Mouse (Mus musculus): ENCODE data around the gene Mpo. TPM values are rescaled to one million over a fixed set of nuclear protein-coding genes. Genes with fewer than 3 reads are reported as not detected.
A peak's percentile ranks its signal among the peaks of the same experiment; 100 is the strongest.

Mpo gene
- polyA plus RNA-seq, 1 experiment from 2014 or later: 6.3 TPM

DNA sequence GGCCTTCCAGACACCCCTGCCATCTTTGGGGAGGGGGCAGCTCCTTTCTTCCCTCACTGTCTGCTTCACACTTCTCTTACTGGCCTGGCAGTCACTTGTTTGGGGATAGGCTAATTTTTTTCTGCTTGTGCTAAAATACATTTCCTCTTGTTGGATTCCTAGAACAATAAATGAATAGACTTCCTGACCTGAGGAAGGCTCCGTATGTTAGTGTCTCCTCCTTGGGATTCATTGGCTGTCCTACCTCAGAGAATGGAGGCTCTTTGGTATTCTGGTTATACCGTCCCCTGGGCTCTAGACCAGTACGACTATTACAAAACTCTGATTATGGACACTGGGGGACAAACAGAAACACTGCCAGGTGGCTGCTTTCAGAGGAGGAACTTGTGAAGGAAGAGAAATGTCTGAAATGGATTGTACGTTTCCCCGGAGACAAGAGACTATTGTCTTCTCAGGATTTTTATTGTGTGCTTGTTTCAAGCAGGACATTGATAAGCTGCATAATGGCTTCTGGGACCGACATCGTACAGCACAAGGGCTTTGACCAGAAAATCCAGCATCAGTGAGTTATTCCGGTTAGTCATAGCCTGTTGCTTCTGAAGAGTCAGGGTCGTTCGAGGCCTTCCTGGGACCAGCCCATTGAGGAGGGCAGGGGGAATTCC lies 35.0 kb downstream of the Mpo start, which contains the start of gene Lpo:
Lpo (minus strand) TSS at position 51 of the 662 bp plus-strand sequence.
- Histone ChIP-seq H3K36me3 (replicated peaks) (no peaks in the 10 kb centered on the region), H3K4me1 (0 out of 2 replicates have a peak, but pooled peaks cover 5% of the 10 kb centered on the region), H3K4me3 (no peak within 1 kb of the TSS), H3K27me3 (replicated peaks; ENCODE audit: low read depth, poor library complexity, severe bottlenecking) (no peaks in the 10 kb centered on the region; the same call in 1 of the 2 replicates), H3K27ac (replicated peaks) (no peak within 1 kb of the TSS), H3K9me3 (no peaks in the 10 kb centered on the region)
- WGBS: 71% methylated on average over 10 of the region's 10 CpGs
- DNase-seq (ENCODE audit: low spot score): no peak

DNA sequence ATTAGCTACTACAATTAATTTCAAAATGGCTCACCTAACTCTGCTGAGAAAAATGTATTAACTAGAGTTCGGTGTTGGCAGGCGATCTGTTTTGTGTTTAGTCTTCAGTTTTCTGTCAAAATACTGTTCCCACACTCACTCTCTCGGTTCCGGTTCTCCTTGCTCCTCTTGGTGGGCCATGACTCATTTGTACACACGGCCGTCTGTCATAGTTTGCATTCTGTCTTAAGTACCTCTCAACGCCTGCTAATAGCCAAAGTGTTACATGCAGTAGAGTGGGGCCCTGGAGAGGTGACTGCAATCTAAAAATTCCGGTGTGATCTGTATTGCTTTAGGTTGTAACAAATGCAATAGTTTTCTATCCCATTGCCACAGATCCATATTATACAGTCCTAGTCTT lies 47.3 kb downstream of the Mpo start:
- Histone ChIP-seq H3K4me3 (no peak overlapping the region), H3K4me1 (no peaks in the 10 kb centered on the region), H3K27ac (replicated peaks) (no peak overlapping the region), H3K27me3 (replicated peaks; ENCODE audit: low read depth, poor library complexity, severe bottlenecking) (no peaks in the 10 kb centered on the region), H3K36me3 (replicated peaks) (no peaks in the 10 kb centered on the region), H3K9me3 (no peaks in the 10 kb centered on the region)
- DNase-seq (ENCODE audit: low spot score): no peak
- WGBS: 91% methylated on average over 8 of the region's 8 CpGs

DNA sequence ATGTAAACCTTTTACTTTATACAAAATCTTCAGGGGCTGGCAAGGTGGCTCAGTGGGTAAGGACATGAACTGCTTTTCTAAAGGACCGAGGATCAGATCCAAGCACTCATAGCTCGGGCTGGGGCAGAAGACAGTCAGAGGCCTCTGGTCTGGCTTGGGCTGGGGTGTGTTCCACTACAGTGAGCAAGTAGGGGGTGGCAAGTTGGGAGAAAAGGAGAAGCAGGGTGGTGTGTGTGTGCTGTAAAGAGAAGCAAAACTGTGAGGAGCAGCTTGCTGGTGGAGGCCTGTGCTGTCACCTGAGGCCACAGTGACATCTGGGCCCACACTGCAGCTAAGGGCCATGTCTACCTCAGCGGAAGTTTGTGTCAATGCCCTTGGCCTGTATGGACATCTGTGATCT lies 48.1 kb downstream of the Mpo start:
- H3K4me1 ChIP-seq: no peaks in the 10 kb centered on the region
- WGBS: 81% methylated on average over 3 of the region's 3 CpGs
- no peak for DNase-seq (ENCODE audit: low spot score)
- H3K27me3 ChIP-seq (replicated peaks; ENCODE audit: low read depth, poor library complexity, severe bottlenecking): no peaks in the 10 kb centered on the region
- no peaks in the 10 kb centered on the region for H3K9me3 ChIP-seq
- H3K27ac ChIP-seq (replicated peaks): no peak overlapping the region
- H3K4me3 ChIP-seq: no peak overlapping the region
- no peaks in the 10 kb centered on the region for H3K36me3 ChIP-seq (replicated peaks)

DNA sequence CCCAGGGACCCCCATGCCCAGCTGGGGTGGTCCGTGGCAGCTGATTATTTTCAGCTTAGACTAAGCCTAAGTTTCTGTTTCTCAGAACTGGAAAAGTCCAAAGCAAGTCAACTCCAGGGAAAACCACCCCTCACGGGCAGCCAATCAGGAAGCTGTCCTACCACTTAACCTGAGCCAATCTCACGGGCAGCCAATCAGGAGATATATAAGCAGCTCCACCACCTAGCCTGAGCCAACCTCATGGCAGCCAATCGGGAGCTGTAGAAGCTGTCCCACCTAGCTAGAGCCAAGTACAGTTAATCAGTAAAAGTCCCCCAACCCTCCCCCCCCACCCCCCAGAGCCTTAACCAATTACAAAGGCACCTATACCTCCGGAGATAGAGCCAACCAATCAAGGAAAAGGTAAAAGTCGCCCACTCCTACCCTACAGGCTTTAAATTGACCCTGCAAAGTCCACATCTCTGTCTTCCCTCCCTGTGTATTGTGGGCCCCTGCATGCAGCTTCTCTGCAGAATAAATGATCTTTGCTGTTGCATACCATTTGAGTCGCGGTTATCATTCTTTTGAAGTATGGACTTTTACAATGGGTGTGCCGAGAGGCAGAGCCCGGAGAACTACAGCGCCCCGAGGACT lies 53.7 kb downstream of the Mpo start:
- Histone ChIP-seq H3K27ac (replicated peaks) (no peak overlapping the region), H3K27me3 (replicated peaks; ENCODE audit: low read depth, poor library complexity, severe bottlenecking) (no peaks in the 10 kb centered on the region)
- WGBS: 87% methylated on average over 12 of the region's 12 CpGs

DNA sequence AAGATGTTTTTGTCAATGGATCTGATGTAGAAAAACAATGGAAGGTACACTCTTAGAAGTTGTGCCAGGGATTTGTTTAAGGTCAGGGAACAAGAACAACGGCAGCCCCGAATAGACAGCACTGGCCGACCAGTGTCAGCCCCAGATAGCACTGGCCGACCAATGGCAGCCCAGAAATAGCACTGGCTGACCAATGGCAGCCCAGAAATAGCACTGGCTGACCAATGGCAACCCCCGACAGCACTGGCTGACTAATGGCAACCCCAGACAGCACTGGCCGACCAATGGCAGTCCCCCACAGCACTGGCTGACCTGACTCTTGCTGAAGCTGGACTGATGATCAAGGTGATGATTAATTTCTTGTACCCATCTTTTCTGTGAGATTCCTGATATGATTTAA lies 54.5 kb downstream of the Mpo start:
- Histone ChIP-seq H3K36me3 (replicated peaks) (no peaks in the 10 kb centered on the region), H3K4me3 (no peak overlapping the region), H3K27ac (replicated peaks) (no peak overlapping the region), H3K9me3 (no peaks in the 10 kb centered on the region), H3K4me1 (peaks cover 4% of the 10 kb centered on the region), H3K27me3 (replicated peaks; ENCODE audit: low read depth, poor library complexity, severe bottlenecking) (no peaks in the 10 kb centered on the region)
- DNase-seq (ENCODE audit: low spot score): peak; percentile 35
- 77% methylated on average over 6 of the region's 6 CpGs for WGBS

More for the DNA sequence above, 53.7 kb downstream of the Mpo start:
- Histone ChIP-seq H3K4me1 (no peaks in the 10 kb centered on the region), H3K4me3 (no peak overlapping the region), H3K9me3 (no peaks in the 10 kb centered on the region), H3K36me3 (replicated peaks) (no peaks in the 10 kb centered on the region)
- DNase-seq (ENCODE audit: low spot score): no peak

DNA sequence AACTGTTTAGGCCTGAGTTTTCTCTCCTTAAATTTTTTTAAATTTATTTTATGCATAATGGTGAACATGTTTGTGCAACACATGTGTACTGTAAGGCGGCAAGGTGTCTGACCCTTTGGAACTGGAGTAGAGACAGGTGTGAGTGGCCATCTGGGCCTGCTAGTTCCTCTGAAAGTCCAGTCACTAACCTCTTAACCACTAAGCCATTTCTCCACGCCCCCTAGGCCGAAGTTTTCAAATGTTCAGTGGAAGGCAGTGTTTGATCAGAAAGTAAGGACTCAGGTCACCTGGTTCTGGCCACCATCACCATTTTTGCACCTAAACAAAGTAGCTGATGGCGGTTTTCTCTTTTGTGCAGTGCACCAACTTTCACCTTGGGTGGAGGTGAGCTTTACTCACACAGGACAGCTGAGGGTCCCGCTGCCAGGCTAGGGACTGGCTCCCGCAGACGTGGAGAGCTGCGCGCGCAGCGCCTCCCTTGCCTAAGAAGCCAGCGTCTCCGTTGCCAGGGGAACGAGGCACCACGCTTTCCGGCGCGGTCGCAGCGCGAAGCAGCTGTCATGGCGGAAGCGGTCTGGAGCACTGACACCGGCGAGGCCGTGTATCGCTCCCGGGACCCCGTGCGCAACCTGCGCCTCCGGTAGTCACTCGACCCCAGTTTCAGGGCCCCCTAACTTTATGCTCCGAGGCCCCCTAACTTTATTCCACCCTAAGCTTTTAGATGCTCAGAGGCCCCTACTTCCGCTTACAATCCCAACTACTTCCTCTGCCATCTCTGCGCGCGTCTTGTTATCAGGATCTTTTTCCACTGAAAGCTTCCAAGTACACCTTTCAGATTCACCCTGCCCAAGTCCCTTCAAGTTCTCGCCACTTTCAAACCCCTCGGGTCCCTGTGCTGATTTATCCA lies 59.6 kb downstream of the Mpo start, which contains the start of gene Mks1:
Mks1 (plus strand) TSS at position 526 of the 907 bp plus-strand sequence.
- H3K9me3 ChIP-seq: no peaks in the 10 kb centered on the region
- WGBS: 5% methylated on average over 40 of the region's 40 CpGs
- H3K27me3 ChIP-seq (replicated peaks; ENCODE audit: low read depth, poor library complexity, severe bottlenecking): no peaks in the 10 kb centered on the region
- H3K27ac ChIP-seq (replicated peaks): peak within 1 kb of the TSS; percentile 89
- peak within 1 kb of the TSS; percentile 78 for H3K4me3 ChIP-seq
- DNase-seq (ENCODE audit: low spot score): peak; percentile 96
- peaks cover 11% of the 10 kb centered on the region for H3K4me1 ChIP-seq
- H3K36me3 ChIP-seq (replicated peaks): peaks cover 18% of the 10 kb centered on the region

DNA sequence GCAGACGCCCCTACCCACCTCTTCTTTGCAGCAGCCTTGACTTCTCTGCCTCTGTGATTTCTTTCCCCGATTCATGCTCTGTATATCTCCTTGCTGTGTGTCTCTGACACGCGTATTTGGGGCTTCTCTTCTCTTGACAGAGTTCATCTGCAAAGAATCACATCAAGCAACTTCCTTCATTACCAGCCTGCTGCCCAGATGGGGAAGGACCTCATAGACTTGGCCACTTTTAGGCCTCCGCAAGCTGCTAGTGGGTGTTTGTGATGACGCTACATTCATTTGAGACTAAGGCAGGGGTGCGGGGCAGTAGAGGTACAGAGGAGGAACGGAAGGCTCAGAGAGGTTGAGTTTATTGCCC lies 60.2 kb downstream of the Mpo start:
- Histone ChIP-seq H3K4me3 (peak overlapping the region; percentile 78), H3K27ac (replicated peaks) (peak overlapping the region; percentile 89), H3K36me3 (replicated peaks) (peaks cover 24% of the 10 kb centered on the region), H3K9me3 (no peaks in the 10 kb centered on the region), H3K4me1 (peaks cover 11% of the 10 kb centered on the region), H3K27me3 (replicated peaks; ENCODE audit: low read depth, poor library complexity, severe bottlenecking) (no peaks in the 10 kb centered on the region)
- WGBS: 40% methylated on average over 8 of the region's 8 CpGs
- DNase-seq (ENCODE audit: low spot score): no peak

MicroRNA genes within 50 kb of the gene (microRNA counts, 519-probe panel; counts per million panel counts)
- microRNA mmu-miR-142-3p: 4,697 counts per million, percentile 84 among the panel's probes with 10 or more counts
- 3,873 counts per million, percentile 76 among the panel's probes with 10 or more counts for microRNA mmu-miR-142-5p

Small RNAs within 50 kb of the gene (microRNA-seq; reads per million reads assigned to microRNA genes)
- gene Mir142 (not detected), gene Mir142b (not detected)

Other genes with a start within 250 kb of the Mpo start
- not detected in 2 replicates for gene Gm11492, start 226.9 kb upstream of the Mpo start, polyA plus RNA-seq (2016; fragmentation: Nextera tagmentation; extraction: Ambion mirVana)
- 4.1 and 6.1 TPM in 2 replicates for gene Sept4, start 224.7 kb upstream of the Mpo start, polyA plus RNA-seq (2016; fragmentation: Nextera tagmentation; extraction: Ambion mirVana)
- gene Mtmr4, start 201.4 kb upstream of the Mpo start, polyA plus RNA-seq (2016; fragmentation: Nextera tagmentation; extraction: Ambion mirVana): 71.1 and 79.2 TPM in 2 replicates
- gene Hsf5, start 176.4 kb upstream of the Mpo start, polyA plus RNA-seq (2016; fragmentation: Nextera tagmentation; extraction: Ambion mirVana): 0.27 and 0.41 TPM in 2 replicates
- 3.2 and 3.3 TPM in 2 replicates for gene Rnf43, start 130.9 kb upstream of the Mpo start, polyA plus RNA-seq (2016; fragmentation: Nextera tagmentation; extraction: Ambion mirVana)
- gene Supt4a, start 56.0 kb upstream of the Mpo start, polyA plus RNA-seq (2016; fragmentation: Nextera tagmentation; extraction: Ambion mirVana): 184 and 185 TPM in 2 replicates
- 4.0 and 7.0 TPM in 2 replicates for gene Tspoap1, start 33.0 kb upstream of the Mpo start, polyA plus RNA-seq (2016; fragmentation: Nextera tagmentation; extraction: Ambion mirVana)
- gene Lpo, start 34.7 kb downstream of the Mpo start, polyA plus RNA-seq (2016; fragmentation: Nextera tagmentation; extraction: Ambion mirVana): 0.25 TPM in 2 replicates
- 18.4 and 18.7 TPM in 2 replicates for gene Mks1, start 59.6 kb downstream of the Mpo start, polyA plus RNA-seq (2016; fragmentation: Nextera tagmentation; extraction: Ambion mirVana)
- gene Epx, start 82.0 kb downstream of the Mpo start, polyA plus RNA-seq (2016; fragmentation: Nextera tagmentation; extraction: Ambion mirVana): not detected in 2 replicates
- gene Olfr462, start 98.7 kb downstream of the Mpo start, polyA plus RNA-seq (2016; fragmentation: Nextera tagmentation; extraction: Ambion mirVana): not detected in 2 replicates
- gene Olfr463, start 103.8 kb downstream of the Mpo start, polyA plus RNA-seq (2016; fragmentation: Nextera tagmentation; extraction: Ambion mirVana): not detected in 2 replicates
- not detected in 2 replicates for gene Olfr464, start 127.4 kb downstream of the Mpo start, polyA plus RNA-seq (2016; fragmentation: Nextera tagmentation; extraction: Ambion mirVana)
- gene Dynll2, start 194.0 kb downstream of the Mpo start, polyA plus RNA-seq (2016; fragmentation: Nextera tagmentation; extraction: Ambion mirVana): 27.0 and 28.2 TPM in 2 replicates

Measured in embryonic facial prominence, embryonic 10.5 days (tissue).